Mouse (Mus musculus) MEL (cell line): ENCODE data around the gene Dnaja3. TPM values are rescaled to one million over a fixed set of nuclear protein-coding genes. Genes with fewer than 3 reads are reported as not detected.
A peak's percentile ranks its signal among the peaks of the same experiment; 100 is the strongest.
"Not testable (repeated sequence)": the region's sequence is repeated elsewhere in the genome, so short reads cannot be mapped to it uniquely, and the experiment has no call there.

Experiments used
- DNase-seq: peaks from one replicate; pipeline ENCODE4 v3.0.0; 2011; ENCODE audit warnings: low read depth, low spot score
- H3K27ac ChIP-seq: 2 replicates; pipeline ENCODE4 v1.5.1; 2012; ENCODE audit warnings: low read depth, mild to moderate bottlenecking, control low read depth, low read length, moderate library complexity; ENCODE audit not compliant: control insufficient read depth
- H3K27me3 ChIP-seq, 2 experiments: fragments of 150-350 bp in 1 of 2; sonication (generic) in 1 of 2; 2 replicates each; pipeline ENCODE4 v1.6.1; 2012; ENCODE audit warnings: low read length in 2 of 2, mild to moderate bottlenecking in 2 of 2, improper control_type of control experiment in 1 of 2, moderate library complexity in 1 of 2; ENCODE audit not compliant: insufficient read depth in 2 of 2, control insufficient read depth in 1 of 2
- H3K36me3 ChIP-seq, 2 experiments: 2 replicates each; pipeline ENCODE4 v1.6.1; 2012 to 2014; ENCODE audit warnings: low read length in 2 of 2, improper control_type of control experiment in 1 of 2, inconsistent platforms in 1 of 2, mild to moderate bottlenecking in 1 of 2; ENCODE audit not compliant: insufficient read depth in 2 of 2, control insufficient read depth in 1 of 2
- H3K4me1 ChIP-seq, 2 experiments: fragments of 150-350 bp in 1 of 2; sonication (generic) in 1 of 2; 2 replicates each; pipeline ENCODE4 v1.6.1; 2012; ENCODE audit warnings: low read length in 2 of 2, improper control_type of control experiment in 1 of 2, mild to moderate bottlenecking in 1 of 2; ENCODE audit not compliant: insufficient read depth in 2 of 2, control insufficient read depth in 1 of 2
- H3K4me3 ChIP-seq, 2 experiments: fragments of 150-350 bp in 1 of 2; sonication (generic) in 1 of 2; 2 replicates each; pipeline ENCODE4 v1.5.1; 2012; ENCODE audit warnings: low read depth in 2 of 2, low read length in 2 of 2, mild to moderate bottlenecking in 2 of 2, moderate library complexity in 2 of 2, control low read depth in 1 of 2, improper control_type of control experiment in 1 of 2; ENCODE audit not compliant: control insufficient read depth in 1 of 2, insufficient read depth in 1 of 2
- H3K79me2 ChIP-seq: 2 replicates; pipeline ENCODE4 v1.6.1; 2012; ENCODE audit warnings: mild to moderate bottlenecking, low read length, moderate library complexity; ENCODE audit not compliant: control insufficient read depth, poor library complexity, insufficient read depth
- H3K9ac ChIP-seq: 2 replicates; pipeline ENCODE4 v1.6.1; 2012; ENCODE audit warnings: low read depth, mild to moderate bottlenecking, control low read depth, low read length, moderate library complexity; ENCODE audit not compliant: control insufficient read depth, poor library complexity, severe bottlenecking
- H3K9me3 ChIP-seq: fragments of 150-350 bp; sonication (generic); replicated peaks from 2 replicates; pipeline ENCODE4 v1.6.1; 2012; ENCODE audit warnings: mild to moderate bottlenecking, low read length, improper control_type of control experiment, moderate library complexity; ENCODE audit not compliant: insufficient read depth
- CHD2 ChIP-seq: IDR thresholded peaks from 2 replicates; pipeline ENCODE4 v1.6.1; 2011; ENCODE audit warnings: low read length, improper control_type of control experiment
- CTCF ChIP-seq, 3 experiments: IDR thresholded peaks in 2 of 3; conservative IDR thresholded peaks in 1 of 3; 2 replicates each; pipeline ENCODE4 v1.5.1; 2011 to 2012; ENCODE audit warnings: low read length in 3 of 3, low read depth in 2 of 3, mild to moderate bottlenecking in 2 of 3, improper control_type of control experiment in 1 of 3, inconsistent platforms in 1 of 3, mixed read lengths in 1 of 3, moderate library complexity in 1 of 3; ENCODE audit not compliant: control insufficient read depth in 1 of 3, insufficient read depth in 1 of 3, poor library complexity in 1 of 3, severe bottlenecking in 1 of 3
- EP300 ChIP-seq, 2 experiments: IDR thresholded peaks; 2 replicates each; pipeline ENCODE4 v1.6.1; 2011; ENCODE audit warnings: improper control_type of control experiment in 2 of 2, low read length in 2 of 2, low read depth in 1 of 2, mild to moderate bottlenecking in 1 of 2
- HCFC1 ChIP-seq: IDR thresholded peaks from 2 replicates; pipeline ENCODE4 v1.6.1; 2012; ENCODE audit warnings: low read depth, mild to moderate bottlenecking, inconsistent platforms, low read length, improper control_type of control experiment, moderate library complexity
- MAX ChIP-seq: IDR thresholded peaks from 2 replicates; pipeline ENCODE4 v1.6.1; 2011; ENCODE audit warnings: low read length, improper control_type of control experiment
- MAZ ChIP-seq: IDR thresholded peaks from 2 replicates; pipeline ENCODE4 v1.6.1; 2012; ENCODE audit warnings: low read depth, mild to moderate bottlenecking, inconsistent platforms, low read length, improper control_type of control experiment
- MXI1 ChIP-seq: IDR thresholded peaks from 2 replicates; pipeline ENCODE4 v1.6.1; 2011; ENCODE audit warnings: mild to moderate bottlenecking, low read depth, low read length, improper control_type of control experiment
- NELFE ChIP-seq: IDR thresholded peaks from 2 replicates; pipeline ENCODE4 v1.6.1; 2011; ENCODE audit warnings: low read depth, low read length, improper control_type of control experiment
- RAD21 ChIP-seq: IDR thresholded peaks from 2 replicates; pipeline ENCODE4 v1.6.1; 2011; ENCODE audit warnings: mild to moderate bottlenecking, low read depth, low read length, improper control_type of control experiment
- SMC3 ChIP-seq: IDR thresholded peaks from 2 replicates; pipeline ENCODE4 v1.6.1; 2011; ENCODE audit warnings: low read depth, low read length, improper control_type of control experiment
- ZKSCAN1 ChIP-seq: IDR thresholded peaks from 2 replicates; pipeline ENCODE4 v1.6.1; 2012; ENCODE audit warnings: low read depth, mild to moderate bottlenecking, inconsistent platforms, low read length, improper control_type of control experiment, moderate library complexity
- ZMIZ1 ChIP-seq: IDR thresholded peaks from 2 replicates; pipeline ENCODE4 v1.6.1; 2012; ENCODE audit warnings: low read depth, mild to moderate bottlenecking, inconsistent platforms, low read length, improper control_type of control experiment, moderate library complexity
- polyA plus RNA-seq, 2 experiments: library from polyadenylated mRNA; stranded (reverse) in 1 of 2; unstranded in 1 of 2; fragments of >175 nt in 1 of 2; fragments of >200 nt in 1 of 2; gene quantifications; 2 replicates each; pipeline versions ENCODE4 v1.2.1 to v1.2.4; 2012; ENCODE audit warnings: low replicate concordance in 2 of 2, low read depth in 1 of 2; ENCODE audit not compliant: insufficient read length in 2 of 2, insufficient read depth in 1 of 2, missing spikeins in 1 of 2
- total RNA-seq: library from RNA; depleted of rRNA; stranded (reverse); fragments of 300-350 nt; gene quantifications from 2 replicates; pipeline ENCODE4 v1.2.3, GENCODE M21; 2012

The Dnaja3 gene
- total and polyA plus RNA-seq, 3 experiments, result 91.8 to 94.3 TPM; not detected in 1

DNA sequence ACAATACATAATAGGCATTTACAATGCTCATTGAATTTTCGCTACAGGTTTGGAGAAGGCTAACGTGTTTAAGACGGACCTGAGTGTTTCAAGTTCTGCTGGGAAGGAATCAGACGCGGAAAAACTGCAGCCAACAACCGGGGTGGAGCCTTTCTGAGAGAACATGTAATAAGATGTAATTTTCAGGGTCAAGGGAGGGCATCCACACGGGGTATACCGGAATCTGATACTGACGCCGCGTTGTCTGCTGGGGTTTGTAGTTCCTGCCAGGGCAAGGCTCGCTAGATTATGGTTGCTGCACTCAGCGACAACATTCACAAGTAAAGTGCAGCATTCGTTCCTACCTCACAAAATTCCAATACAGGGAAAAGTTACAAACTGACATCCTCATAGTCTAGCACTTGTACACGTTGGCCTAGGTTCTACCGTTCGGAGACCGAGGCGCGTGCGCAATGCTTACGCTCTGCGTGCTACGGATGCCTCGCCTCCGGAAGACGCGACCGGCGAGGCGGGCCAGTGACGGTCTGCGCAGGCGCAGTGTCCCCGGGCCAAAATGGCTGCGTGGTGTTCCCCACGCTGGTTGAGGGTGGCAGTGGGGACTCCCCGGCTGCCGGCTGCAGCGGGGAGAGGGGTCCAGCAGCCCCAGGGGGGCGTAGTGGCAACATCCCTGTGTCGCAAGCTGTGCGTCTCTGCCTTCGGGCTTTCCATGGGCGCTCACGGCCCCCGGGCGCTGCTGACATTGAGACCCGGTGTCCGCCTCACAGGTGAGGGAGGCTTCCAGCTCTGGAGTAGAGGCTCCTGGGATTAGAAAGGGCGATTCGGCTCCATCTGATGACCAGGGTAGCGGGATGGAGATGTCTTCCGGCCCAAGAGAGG lies 44.0 kb downstream of the Dnaja3 start (continued):
- no peak for TF ChIP-seq ZKSCAN1
- TF ChIP-seq NELFE, result peak; percentile 96
- peak; percentile 99 for TF ChIP-seq HCFC1
- TF ChIP-seq ZMIZ1, result peak; percentile 76

DNA sequence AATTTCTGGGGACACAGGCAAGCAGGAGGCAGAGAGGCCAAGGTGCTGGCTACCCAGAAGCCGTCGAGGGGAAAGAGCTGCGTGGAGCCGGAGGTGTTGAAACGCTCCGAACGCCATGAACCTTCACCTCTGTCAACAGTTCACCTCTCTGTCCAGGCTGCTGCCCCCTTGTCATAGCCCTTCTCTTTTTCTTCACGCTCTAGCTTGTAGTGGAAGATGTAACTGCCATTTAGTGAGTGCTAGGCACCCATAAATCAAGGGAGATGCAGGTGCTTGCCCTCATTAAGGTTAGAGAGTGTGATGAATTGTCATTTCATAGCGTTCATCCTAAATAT lies 44.6 kb downstream of the Dnaja3 start:
- no peak for DNase-seq
- H3K9ac ChIP-seq, result peak overlapping the region; percentile 93
- H3K4me1 ChIP-seq, result peaks cover 0 to 11% of the 10 kb centered on the region in 2 experiments; a peak in 3 of 4 replicates
- H3K27me3 ChIP-seq, result no peaks in the 10 kb centered on the region
- TF ChIP-seq EP300 (IDR thresholded peaks at IDR 0.05; ENCODE audit: low read depth in 1 of 2, low read length in 2 of 2) (no peak), CHD2 (no peak), MAX (peak; percentile 24; the same call in 1 of the 2 replicates), MAZ (no peak)
- H3K79me2 ChIP-seq, result peaks cover 27% of the 10 kb centered on the region
- H3K9me3 ChIP-seq, result no peaks in the 10 kb centered on the region
- peak overlapping the region; percentile 75 for H3K27ac ChIP-seq
- H3K36me3 ChIP-seq, result peaks cover 7 to 35% of the 10 kb centered on the region in 2 experiments
- peak overlapping the region; percentile 57 to 76 for H3K4me3 ChIP-seq

DNA sequence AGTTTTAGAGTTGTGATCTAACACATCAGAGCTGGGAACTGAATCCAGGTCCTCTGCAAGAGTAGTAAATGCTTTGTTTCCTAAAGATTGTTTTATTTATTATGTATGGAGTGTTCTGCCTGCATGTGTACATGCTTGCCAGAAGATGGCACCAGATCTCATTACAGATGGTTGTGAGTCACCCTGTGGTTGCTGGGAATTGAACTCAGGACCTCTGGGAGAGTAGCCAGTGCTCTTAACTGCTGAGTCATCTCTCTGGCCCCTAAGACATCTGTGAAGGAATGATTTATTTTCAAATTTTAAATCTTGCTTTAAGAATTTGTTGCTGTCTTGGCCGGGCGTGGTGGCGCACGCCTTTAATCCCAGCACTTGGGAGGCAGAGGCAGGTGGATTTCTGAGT lies 49.6 kb downstream of the Dnaja3 start:
- peak; percentile 54 for DNase-seq
- H3K9ac ChIP-seq, H3K27ac ChIP-seq, H3K27me3 ChIP-seq, H3K4me3 ChIP-seq, H3K4me1 ChIP-seq, H3K9me3 ChIP-seq: not testable (repeated sequence)
- Histone ChIP-seq H3K36me3 (peaks cover 20 to 40% of the 10 kb centered on the region in 2 experiments), H3K79me2 (peaks cover 23% of the 10 kb centered on the region)
- TF ChIP-seq SMC3, result peak; percentile 49
- TF ChIP-seq CTCF (IDR thresholded peaks at IDR 0.05 in 2 of 3, conservative IDR thresholded peaks at IDR 0.05 in 1 of 3; ENCODE audit: control insufficient read depth in 1 of 3, insufficient read depth in 1 of 3, low read depth in 2 of 3, low read length in 3 of 3, poor library complexity in 1 of 3, severe bottlenecking in 1 of 3), result peak; percentile 24 to 51 (median 28); a peak in 4 of 6 replicates
- peak; percentile 31 for TF ChIP-seq RAD21

DNA sequence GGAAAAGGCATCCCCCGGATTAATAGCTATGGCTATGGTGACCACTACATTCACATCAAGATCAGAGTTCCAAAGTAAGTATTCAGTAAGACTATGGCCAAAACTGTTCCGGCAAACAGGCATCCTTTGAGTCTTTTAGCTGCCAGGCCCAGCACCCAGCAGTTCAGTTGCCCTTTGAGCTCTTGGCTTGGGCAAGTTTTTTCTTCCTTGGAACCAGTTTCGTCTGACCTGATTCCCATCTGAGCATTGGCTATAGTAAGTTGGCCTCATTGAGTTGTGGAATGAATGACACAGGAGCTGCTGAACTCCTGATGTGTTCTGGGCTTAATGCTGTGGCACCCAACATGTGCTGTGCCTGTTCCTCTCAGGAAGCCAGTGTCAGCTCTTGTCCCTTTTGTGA lies 61.4 kb downstream of the Dnaja3 start:
- TF ChIP-seq MAZ (no peak), MXI1 (no peak), ZKSCAN1 (no peak)
- no peak overlapping the region for H3K9ac ChIP-seq
- no peak overlapping the region for H3K4me3 ChIP-seq
- DNase-seq, result no peak
- H3K27ac ChIP-seq, result no peak overlapping the region
- no peaks in the 10 kb centered on the region for H3K79me2 ChIP-seq
- no peaks in the 10 kb centered on the region for H3K4me1 ChIP-seq
- peaks cover 0 to 41% of the 10 kb centered on the region in 2 experiments; a peak in 2 of 4 replicates for H3K36me3 ChIP-seq
- H3K9me3 ChIP-seq, result no peaks in the 10 kb centered on the region
- H3K27me3 ChIP-seq, result no peaks in the 10 kb centered on the region
